11 mouse cellular contexts compared by ENCODE assay signal in genomic region chr19:6546096-6546495, GRCm38 (mm10). TPM values are rescaled to one million over a fixed set of nuclear protein-coding genes. Genes with fewer than 3 reads are reported as not detected.
DNase-seq lines count a peak whose midpoint lies in the region; ATAC-seq lines count a peak whose summit lies in the region.
"Had no signal": no experiment of that assay in that cellular context is flagged by ENCODE, and none has a peak within 500 bp of the region (broad histone marks: within the 10 kb centered on the region; RNA-seq: fewer than 3 reads in every experiment).

No protein-coding gene starts in this region.

- no peak overlapping the region for H3K4me2 ChIP-seq in hindbrain, embryonic 13.5 days
- H3K4me2 ChIP-seq in hindbrain, embryonic 11.5 days (replicated peaks; ENCODE audit: low read depth, low read length): no peak overlapping the region
- H3K4me2 ChIP-seq: neural tube, embryonic 13.5 days had no signal

- 0 out of 2 replicates have a peak, but pooled peaks cover 6% of the 10 kb centered on the region for H3K4me1 ChIP-seq in hindbrain, embryonic 13.5 days (replicated peaks)
- no peaks in the 10 kb centered on the region; the same call in 1 of the 2 replicates for H3K4me1 ChIP-seq in hindbrain, embryonic 11.5 days (replicated peaks; ENCODE audit: control insufficient read depth, insufficient read depth, low read length)
- H3K4me1 ChIP-seq: neural tube, embryonic 13.5 days had no signal

- 76% methylated on average over 1 of the region's 1 CpGs for WGBS in hindbrain, embryonic 13.5 days
- WGBS in hindbrain, embryonic 11.5 days: 72% methylated on average over 1 of the region's 1 CpGs

- no peak overlapping the region for H3K9ac ChIP-seq in hindbrain, embryonic 13.5 days
- no peak overlapping the region for H3K9ac ChIP-seq in hindbrain, embryonic 11.5 days (ENCODE audit: low read depth, low read length)
- H3K9ac ChIP-seq: neural tube, embryonic 13.5 days had no signal

- no peaks in the 10 kb centered on the region for H3K36me3 ChIP-seq in hindbrain, embryonic 13.5 days
- H3K36me3 ChIP-seq in hindbrain, embryonic 11.5 days (ENCODE audit: control insufficient read depth, insufficient read depth, low read length): no peaks in the 10 kb centered on the region
- H3K36me3 ChIP-seq: neural tube, embryonic 13.5 days had no signal

- ATAC-seq in hindbrain, embryonic 13.5 days (ENCODE audit: low FRiP score): 0 out of 2 replicates have a peak, but pooled peaks have one; percentile 21
- no peak for ATAC-seq in hindbrain, embryonic 11.5 days (ENCODE audit: low FRiP score)
- ATAC-seq in frontal cortex, adult (ENCODE audit: low TSS enrichment): no peak
- ATAC-seq in activated CD4-positive, CD25-positive, alpha-beta regulatory T cell, adult 4 months: no peak

- no peaks in the 10 kb centered on the region for H3K9me3 ChIP-seq in hindbrain, embryonic 13.5 days
- H3K9me3 ChIP-seq in hindbrain, embryonic 11.5 days (ENCODE audit: control insufficient read depth, low read length): no peaks in the 10 kb centered on the region
- H3K9me3 ChIP-seq: neural tube, embryonic 13.5 days had no signal

- no peak overlapping the region for H3K27ac ChIP-seq in hindbrain, embryonic 13.5 days
- H3K27ac ChIP-seq in hindbrain, embryonic 11.5 days (ENCODE audit: low read depth, low read length): no peak overlapping the region
- H3K27ac ChIP-seq: neural tube, embryonic 13.5 days had no signal

- no peak for DNase-seq in hindbrain, embryonic 11.5 days (ENCODE audit: low spot score)
- peak; percentile 74 for DNase-seq in 3134 (ENCODE audit: extremely low read depth, insufficient read length, low spot score)
- DNase-seq in adipocyte (ENCODE audit: low spot score): peak; percentile 93
- peak; percentile 97 for DNase-seq in cerebellum, adult 9-11 months
- no peak for DNase-seq in spleen, adult 12 weeks (ENCODE audit: low spot score)

- no peak overlapping the region for H3K4me3 ChIP-seq in hindbrain, embryonic 13.5 days
- no peak overlapping the region for H3K4me3 ChIP-seq in hindbrain, embryonic 11.5 days (ENCODE audit: low read depth, low read length)
- H3K4me3 ChIP-seq: neural tube, embryonic 13.5 days had no signal

- H3K27me3 ChIP-seq in hindbrain, embryonic 13.5 days: no peaks in the 10 kb centered on the region
- H3K27me3 ChIP-seq in hindbrain, embryonic 11.5 days (ENCODE audit: control insufficient read depth, insufficient read depth, low read length): no peaks in the 10 kb centered on the region
- H3K27me3 ChIP-seq: neural tube, embryonic 13.5 days had no signal

RNA-seq across cellular contexts. Expression of gene Slc22a12, which starts 3.3 kb away (rescaled TPM):
- polyA plus RNA-seq in hindbrain, embryonic 13.5 days (2015; fragmentation: Nextera tagmentation; extraction: Ambion mirVana): 0.10 and 0.23 TPM in 2 replicates
- polyA plus RNA-seq in hindbrain, embryonic 11.5 days (2014; fragmentation: Nextera tagmentation; extraction: Ambion mirVana): not detected in 2 replicates
- not detected for polyA plus RNA-seq in activated CD4-positive, CD25-positive, alpha-beta regulatory T cell, adult 4 months (2017; shearing (Covaris generic))
- polyA plus RNA-seq: heart, embryonic 16.5 days; neural tube, embryonic 13.5 days; small intestine, adult 2 months had no signal

Comparison
In these comparisons a context has a peak if more than half of its experiments do, and no peak if none do; other contexts are left out.
1. DNase-seq: peak in 3134 (single experiment), adipocyte (single experiment) and cerebellum, adult 9-11 months (single experiment); none in hindbrain, embryonic 11.5 days (single experiment) and spleen, adult 12 weeks (single experiment).